Mouse (Mus musculus) neutrophil, adult 59 days (primary cell): ENCODE data around the gene Gm26965. TPM values are rescaled to one million over a fixed set of nuclear protein-coding genes. Genes with fewer than 3 reads are reported as not detected.

Experiments
- total RNA-seq, 2 experiments: library from RNA; stranded (reverse); gene quantifications; 1 replicate in 1 of 2; 2 replicates in 1 of 2; pipeline ENCODE4 v1.2.4; 2023

The Gm26965 gene
- not detected for total RNA-seq

GRCm38 (mm10) chr13:67525753-67526410 lies at the start of gene Gm26965, which contains the start of gene Zfp87:
Gene Gm26965, minus strand, starts transcription at chr13:67526151.
Gene Zfp87, minus strand, starts transcription at chr13:67526177.

GRCm38 (mm10) chr13:67553730-67554129 lies 27.8 kb upstream of the Gm26965 start, which contains the start of gene Zfp748:
Gene Zfp748, minus strand, starts transcription at chr13:67553830.

GRCm38 (mm10) chr13:67500084-67500719 lies 25.7 kb downstream of the Gm26965 start, which contains the start of gene Zfp58:
Gene Zfp58, minus strand, starts transcription at chr13:67500555.

GRCm38 (mm10) chr13:67483625-67484423 lies 42.1 kb downstream of the Gm26965 start, which contains the start of gene Zfp874b:
Gene Zfp874b, minus strand, starts transcription at chr13:67484258.

GRCm38 (mm10) chr13:67451172-67452020 lies 74.6 kb downstream of the Gm26965 start, which contains the start of gene Zfp874a:
Gene Zfp874a, minus strand, starts transcription at chr13:67451624.

Other genes starting within 250 kb of the Gm26965 start
- 1 to 10 TPM; 1.4 to 1.5 TPM for gene Zfp458, start 247.7 kb downstream of the Gm26965 start, total RNA-seq
- under 1 TPM; 0.60 TPM for gene Zfp457, start 219.7 kb downstream of the Gm26965 start, total RNA-seq
- gene Zfp595, start 193.6 kb downstream of the Gm26965 start, total RNA-seq = 1 to 10 TPM; 6.3 to 6.6 TPM
- gene Gm28044, start 165.6 kb downstream of the Gm26965 start, total RNA-seq = under 1 TPM in 1 of 2 experiments, not detected in 1; 0.88 TPM
- 1 to 10 TPM; 5.9 to 6.6 TPM for gene Zfp953, start 165.5 kb downstream of the Gm26965 start, total RNA-seq
- 1 to 10 TPM in 1 of 2 experiments, not detected in 1; 3.5 TPM for gene Gm28041, start 150.4 kb downstream of the Gm26965 start, total RNA-seq
- gene Zfp456, start 150.3 kb downstream of the Gm26965 start, total RNA-seq = 1 to 10 TPM in 1 of 2 experiments, under 1 TPM in 1; 0.84 to 1.8 TPM
- gene Zfp429, start 126.3 kb downstream of the Gm26965 start, total RNA-seq = 1 to 10 TPM; 2.4 to 5.7 TPM
- gene Zfp459, start 104.7 kb downstream of the Gm26965 start, total RNA-seq = 1 to 10 TPM in 1 of 2 experiments, under 1 TPM in 1; 0.22 to 1.1 TPM
- 1 to 10 TPM; 3.2 to 4.1 TPM for gene Zfp874a, start 74.5 kb downstream of the Gm26965 start, total RNA-seq
- 1 to 10 TPM; 5.7 to 6.2 TPM for gene Zfp874b, start 41.9 kb downstream of the Gm26965 start, total RNA-seq
- 1 to 10 TPM; 4.1 to 5.2 TPM for gene Zfp58, start 25.6 kb downstream of the Gm26965 start, total RNA-seq
- gene Zfp87, start within 50 bp of the Gm26965 start, total RNA-seq = 10 to 100 TPM; 12.9 to 15.0 TPM
- 1 to 10 TPM; 4.2 to 5.4 TPM for gene Zfp748, start 27.7 kb upstream of the Gm26965 start, total RNA-seq
- 10 to 100 TPM in 1 of 2 experiments, 1 to 10 TPM in 1; 8.9 to 10.7 TPM for gene Zfp729b, start 83.6 kb upstream of the Gm26965 start, total RNA-seq
- gene Gm49345, start 111.6 kb upstream of the Gm26965 start, total RNA-seq = 1 to 10 TPM in 1 of 2 experiments, under 1 TPM in 1; 0.78 to 1.7 TPM
- 10 to 100 TPM in 1 of 2 experiments, 1 to 10 TPM in 1; 10.0 TPM for gene Zfp729a, start 111.6 kb upstream of the Gm26965 start, total RNA-seq
- 1 to 10 TPM; 6.0 to 8.1 TPM for gene Zfp738, start 160.9 kb upstream of the Gm26965 start, total RNA-seq
- gene Zfp65, start 203.0 kb upstream of the Gm26965 start, total RNA-seq = 1 to 10 TPM; 6.4 to 8.1 TPM
- 1 to 10 TPM; 1.7 to 1.8 TPM for gene Zfp85, start 229.1 kb upstream of the Gm26965 start, total RNA-seq